Mouse (Mus musculus): Measurements from ENCODE around the gene Snx30.
A peak's percentile ranks its signal among the peaks of the same experiment; 100 is the strongest.

Snx30 gene

GRCm38 (mm10) chr4:59826381-59826780, 20.7 kb downstream of the Snx30 start:
- DNase-seq, result no peak

DNA sequence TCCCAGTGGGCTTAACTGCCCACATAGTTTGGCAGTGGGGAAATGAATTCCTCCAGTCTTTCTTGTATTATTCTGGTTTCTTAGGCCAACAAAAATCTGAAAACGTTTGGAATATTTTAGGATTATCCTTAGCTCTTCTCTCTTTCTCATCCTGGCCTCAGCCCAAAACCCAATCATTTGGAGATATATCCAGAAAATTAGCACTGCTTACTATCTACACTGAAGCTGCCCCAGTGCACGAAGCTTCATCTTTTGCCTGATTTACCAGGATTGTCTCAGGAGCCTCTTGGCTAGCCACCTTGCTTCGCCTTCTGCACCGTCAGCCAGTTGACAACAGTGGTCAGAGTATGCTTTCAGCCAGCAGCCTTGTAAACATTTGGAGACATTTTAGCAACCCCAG, 23.4 kb downstream of the Snx30 start:
- peak; percentile 38 for DNase-seq

GRCm38 (mm10) chr4:59831038-59831437, 25.4 kb downstream of the Snx30 start:
- no peak for DNase-seq

DNA sequence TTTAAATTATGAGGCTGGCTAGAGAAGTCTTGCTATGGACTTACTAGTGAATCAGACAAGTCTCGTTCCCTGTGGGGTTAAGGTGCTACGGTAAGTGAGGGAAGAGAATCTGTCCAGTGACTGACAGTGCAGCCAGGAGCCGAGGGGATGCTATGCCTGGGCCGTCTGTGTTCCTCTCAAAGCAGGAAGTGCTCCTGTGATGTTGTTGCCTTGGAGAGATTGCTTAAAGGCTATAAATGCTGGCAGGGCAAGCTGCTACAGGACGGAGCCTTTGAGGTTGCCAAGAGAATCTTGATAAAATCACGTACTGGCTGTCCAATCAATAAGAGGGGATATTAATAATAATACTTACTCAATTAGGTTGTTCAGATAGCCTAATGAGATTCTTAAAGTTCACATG, 27.2 kb downstream of the Snx30 start:
- no peak for DNase-seq

- DNase-seq, result no peak
These were observed 32.0 kb downstream of the Snx30 start for GRCm38 (mm10) chr4:59837659-59838058.

GRCm38 (mm10) chr4:59844460-59845244, 39.0 kb downstream of the Snx30 start:
- no peak for DNase-seq

GRCm38 (mm10) chr4:59845245-59845637, 39.6 kb downstream of the Snx30 start:
- no peak for DNase-seq

GRCm38 (mm10) chr4:59847447-59847846, 41.8 kb downstream of the Snx30 start:
- no peak for DNase-seq

GRCm38 (mm10) chr4:59850181-59850580, 44.5 kb downstream of the Snx30 start:
- peak; percentile 64 for DNase-seq

GRCm38 (mm10) chr4:59850886-59851623, 45.4 kb downstream of the Snx30 start:
- DNase-seq, result no peak

GRCm38 (mm10) chr4:59853155-59853554, 47.5 kb downstream of the Snx30 start:
- DNase-seq, result no peak

DNA sequence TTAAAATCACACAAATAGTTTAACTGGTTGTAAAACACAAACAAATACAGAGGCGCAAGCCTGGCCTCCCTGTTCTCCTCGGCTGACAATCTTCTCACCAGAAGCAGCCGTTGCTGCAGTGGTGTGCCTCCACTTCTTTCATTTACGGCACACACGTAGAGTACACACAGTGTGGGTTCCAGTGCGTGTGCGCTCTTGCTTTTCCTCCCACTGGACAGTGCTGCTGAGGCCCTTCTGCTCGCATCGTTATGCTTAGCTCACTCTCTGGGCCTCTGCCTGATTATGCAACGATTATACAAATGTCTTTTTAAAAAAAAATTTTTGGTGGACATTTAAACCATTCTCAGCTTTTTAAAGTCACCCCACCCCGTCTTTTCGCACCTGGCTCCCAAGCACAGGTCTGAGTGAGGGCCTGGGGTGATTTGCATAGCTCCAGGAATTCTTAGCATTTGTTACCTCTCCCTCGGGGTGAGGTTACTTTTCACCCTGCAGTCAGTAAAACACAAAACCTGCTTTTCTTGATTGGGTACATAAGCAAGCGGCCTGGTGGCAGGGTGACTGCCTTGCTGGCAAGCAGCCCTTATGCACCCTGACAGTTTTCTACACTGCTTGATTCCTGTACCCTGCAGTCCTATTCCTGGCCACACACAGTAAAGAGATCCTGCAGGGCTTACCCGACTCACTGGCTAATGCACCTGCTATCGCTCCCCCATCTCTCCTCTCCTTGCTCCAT, 54.2 kb downstream of the Snx30 start:
- DNase-seq, result peak; percentile 48

DNA sequence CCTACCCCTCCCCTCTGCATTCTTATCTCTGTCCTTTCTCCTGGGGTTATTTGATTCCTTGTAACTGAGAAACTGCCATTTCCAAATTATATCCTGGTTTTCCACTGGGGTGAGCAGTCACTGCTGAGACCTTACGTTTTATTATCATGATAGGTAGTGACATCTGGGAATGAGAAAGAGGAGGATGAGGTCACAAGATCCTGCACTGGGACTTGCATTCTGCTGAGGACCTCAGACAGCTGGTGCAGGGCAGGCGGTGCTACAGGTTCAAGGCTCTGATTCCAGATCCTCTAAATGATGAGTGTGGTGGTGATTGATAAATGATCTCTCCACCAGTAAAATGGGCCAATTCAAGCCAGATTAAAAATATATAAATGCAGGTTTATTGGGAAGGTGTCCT, 54.8 kb downstream of the Snx30 start:
- DNase-seq, result no peak

DNA sequence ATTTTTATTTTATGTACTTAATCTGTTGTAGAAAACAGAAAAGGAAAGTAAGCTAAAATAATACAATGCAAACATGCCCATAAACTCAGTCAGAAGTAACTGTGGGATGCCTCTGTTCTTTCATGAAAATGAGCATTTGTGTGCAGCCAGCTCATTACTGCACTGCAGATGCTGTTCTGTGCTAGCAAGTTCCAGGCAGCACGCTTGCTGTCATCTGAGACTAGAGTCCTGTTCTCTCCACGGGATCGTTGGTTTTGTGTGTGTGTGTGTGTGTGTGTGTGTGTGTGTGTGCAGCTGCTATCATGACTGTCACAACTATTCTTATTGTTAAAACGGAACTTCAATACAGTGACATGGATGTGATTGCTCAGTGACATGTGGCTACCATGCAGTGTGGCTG, 56.2 kb downstream of the Snx30 start:
- no peak for DNase-seq

DNA sequence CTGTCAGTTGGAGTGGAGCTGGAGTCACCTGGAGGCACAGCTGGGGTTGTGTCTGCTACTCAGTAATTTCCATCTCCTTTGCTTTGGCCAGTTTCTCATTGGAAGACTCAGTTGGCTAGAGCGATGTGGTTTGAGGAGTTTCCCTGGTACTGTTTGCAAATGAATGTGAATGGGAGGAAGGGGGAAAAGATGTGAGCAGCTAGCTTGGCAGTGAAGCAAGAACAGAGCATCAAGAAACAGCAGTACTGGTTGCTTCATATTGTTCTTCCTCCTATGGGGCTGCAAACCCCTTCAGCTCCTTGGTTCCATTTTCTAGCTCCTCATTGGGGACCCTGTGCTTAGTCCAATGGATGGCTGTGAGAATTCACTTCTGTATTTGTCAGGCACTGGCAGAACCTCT, 56.7 kb downstream of the Snx30 start:
- no peak for DNase-seq

GRCm38 (mm10) chr4:59863869-59864268, 58.2 kb downstream of the Snx30 start:
- DNase-seq, result no peak

GRCm38 (mm10) chr4:59868086-59868485, 62.4 kb downstream of the Snx30 start:
- DNase-seq, result peak; percentile 76

DNA sequence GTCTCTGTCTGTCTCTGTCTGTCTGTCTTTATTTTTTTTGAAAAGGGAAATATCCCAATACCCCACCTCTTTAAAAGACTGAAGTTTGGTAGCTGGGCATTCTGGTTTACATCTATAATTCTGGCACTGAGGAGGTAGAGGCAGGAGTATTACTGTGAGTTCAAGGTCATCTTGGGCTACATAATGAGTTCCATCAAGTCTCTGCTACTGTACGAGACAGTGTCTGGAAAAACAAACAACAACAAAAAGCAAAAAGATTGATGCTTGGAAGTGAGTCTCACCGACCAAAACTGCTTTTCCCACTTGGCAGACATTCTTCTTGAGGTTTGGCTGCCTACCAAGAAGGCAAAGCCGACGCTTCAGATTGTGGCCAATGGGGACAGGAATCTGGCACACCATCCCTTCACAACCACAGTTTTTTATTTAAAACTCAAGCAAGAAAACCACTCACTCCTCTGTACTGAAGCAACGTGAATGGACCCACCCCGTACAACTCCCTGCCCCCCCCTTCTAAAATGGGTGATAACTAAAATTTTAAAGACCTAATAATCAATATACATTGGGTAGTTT, 63.9 kb downstream of the Snx30 start:
- peak; percentile 55 for DNase-seq

- no peak for DNase-seq
These were observed 64.8 kb downstream of the Snx30 start for GRCm38 (mm10) chr4:59870433-59870832.

DNA sequence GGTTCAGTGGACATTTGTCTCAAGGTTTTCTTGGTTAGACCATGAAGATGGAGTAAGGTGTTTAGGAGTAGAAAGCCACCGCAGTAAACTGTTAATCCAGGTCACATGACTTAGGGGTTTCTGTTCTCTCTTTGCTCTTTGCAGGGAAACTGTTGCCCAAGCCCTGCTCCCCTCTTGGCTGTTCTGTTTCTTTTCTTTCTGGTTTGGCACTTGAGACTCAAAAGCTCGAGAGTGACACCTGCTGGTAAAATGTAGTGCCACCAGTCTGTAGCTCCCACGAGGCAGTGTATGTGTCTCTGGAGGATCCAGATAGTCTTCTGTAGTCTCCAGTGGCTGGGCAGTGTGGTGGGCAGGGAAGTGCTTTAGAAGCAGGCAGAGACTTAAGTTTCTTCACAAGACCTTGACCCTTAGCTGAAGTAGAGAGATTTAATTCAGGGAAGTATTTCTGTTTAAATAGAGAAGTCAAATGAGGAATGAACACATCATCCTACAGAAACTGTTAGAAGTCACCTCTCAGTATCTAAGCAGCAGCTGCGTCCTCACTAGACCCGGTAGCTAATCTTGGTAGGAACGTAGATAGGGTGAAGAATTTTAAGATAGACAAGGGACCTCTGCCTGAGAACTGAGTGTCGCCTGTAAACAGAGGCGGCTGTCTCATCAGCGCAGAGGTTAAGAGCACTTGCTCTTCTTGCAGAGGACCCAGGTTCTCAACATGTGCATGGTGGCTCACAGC, 65.4 kb downstream of the Snx30 start:
- peak; percentile 87 for DNase-seq

GRCm38 (mm10) chr4:59873240-59873639, 67.6 kb downstream of the Snx30 start:
- DNase-seq, result no peak

- DNase-seq, result no peak
These were observed 68.2 kb downstream of the Snx30 start for GRCm38 (mm10) chr4:59873830-59874229.

DNA sequence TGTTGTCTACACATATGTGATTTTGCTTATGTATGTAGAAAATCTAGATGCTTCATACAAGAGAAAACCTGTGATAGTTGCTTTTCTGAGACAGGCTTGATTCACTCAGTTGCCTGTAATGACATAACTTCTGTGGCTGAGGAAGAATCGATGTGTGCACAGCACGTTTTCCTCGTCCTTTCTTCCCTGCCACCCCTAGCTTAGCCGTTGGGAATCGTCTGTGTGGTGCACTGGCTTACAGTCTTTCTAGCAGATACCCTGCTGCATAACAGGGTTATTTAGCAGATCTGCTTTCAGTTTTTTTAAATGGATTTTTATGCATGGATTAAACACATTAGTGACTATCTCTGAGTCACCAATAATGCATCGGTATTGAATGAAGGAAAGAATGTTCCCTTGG, 70.9 kb downstream of the Snx30 start:
- DNase-seq, result no peak
